Mouse (Mus musculus): ENCODE data around the gene Acin1. TPM values are rescaled to one million over a fixed set of nuclear protein-coding genes. Genes with fewer than 3 reads are reported as not detected.

Acin1 gene
- polyA plus RNA-seq, 1 experiment from 2014 or later = 185 TPM

DNA sequence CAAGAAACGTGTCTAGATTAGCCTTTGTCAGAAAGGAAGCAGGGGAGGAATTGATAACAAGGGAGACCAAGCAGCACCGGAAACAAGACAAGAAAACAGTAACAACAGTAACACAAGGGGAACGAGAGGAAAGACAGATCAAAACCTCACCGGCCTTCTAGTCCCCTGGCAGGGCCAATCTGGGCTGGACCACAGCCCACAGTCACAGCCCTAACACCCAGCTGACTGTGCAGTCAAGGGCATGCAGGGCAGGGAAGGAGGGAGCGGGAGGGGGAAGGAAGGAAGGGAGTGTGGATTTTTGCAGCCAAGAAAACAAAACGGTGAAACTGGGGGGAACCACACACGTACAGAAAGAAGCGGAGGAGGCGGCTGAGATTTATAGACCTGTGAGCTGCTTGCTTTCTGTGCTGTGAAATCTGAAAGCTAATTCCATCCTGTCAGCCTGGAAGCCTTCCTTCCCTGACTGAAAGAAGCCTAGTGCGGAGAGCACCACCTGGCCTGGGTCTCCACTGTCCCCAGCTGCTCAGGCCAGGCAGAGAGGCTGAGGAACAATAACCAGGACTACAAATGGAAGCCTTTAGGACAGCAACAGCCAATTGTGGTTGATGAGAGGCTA, 94.3 kb downstream of the Acin1 start:
- Histone ChIP-seq H3K27ac (ENCODE audit: low read depth, low read length) (no peak overlapping the region; the same call in 1 of the 2 replicates), H3K36me3 (ENCODE audit: control insufficient read depth, insufficient read depth, low read length) (peaks cover 2% of the 10 kb centered on the region; the same call in 1 of the 2 replicates), H3K27me3 (ENCODE audit: control insufficient read depth, insufficient read depth, low read length) (no peaks in the 10 kb centered on the region), H3K9ac (ENCODE audit: low read depth, low read length) (no peak overlapping the region), H3K4me3 (ENCODE audit: low read depth, low read length) (no peak overlapping the region), H3K9me3 (ENCODE audit: control insufficient read depth, low read length) (no peaks in the 10 kb centered on the region), H3K4me1 (replicated peaks; ENCODE audit: control insufficient read depth, insufficient read depth, low read length) (no peaks in the 10 kb centered on the region), H3K4me2 (replicated peaks; ENCODE audit: low read depth, low read length) (no peak overlapping the region)
- DNase-seq (ENCODE audit: low spot score) (no peak), ATAC-seq (ENCODE audit: low FRiP score) (no peak)
- 80% methylated on average over 10 of the region's 10 CpGs for WGBS

MicroRNAs encoded within 50 kb of the gene (microRNA counts, 519-probe panel; counts per million panel counts)
- microRNA mmu-miR-686 = not detected

Other genes starting within 250 kb of the Acin1 start
- gene Lrp10, start 222.8 kb downstream of the Acin1 start, polyA plus RNA-seq (2014; fragmentation: Nextera tagmentation; extraction: Ambion mirVana) = 19.7 and 19.9 TPM in 2 replicates
- 37.3 and 40.0 TPM in 2 replicates for gene Rem2, start 210.8 kb downstream of the Acin1 start, polyA plus RNA-seq (2014; fragmentation: Nextera tagmentation; extraction: Ambion mirVana)
- gene Prmt5, start 169.4 kb downstream of the Acin1 start, polyA plus RNA-seq (2014; fragmentation: Nextera tagmentation; extraction: Ambion mirVana) = 115 and 120 TPM in 2 replicates
- 34.8 and 35.7 TPM in 2 replicates for gene Haus4, start 132.3 kb downstream of the Acin1 start, polyA plus RNA-seq (2014; fragmentation: Nextera tagmentation; extraction: Ambion mirVana)
- gene Ajuba, start 109.4 kb downstream of the Acin1 start, polyA plus RNA-seq (2014; fragmentation: Nextera tagmentation; extraction: Ambion mirVana) = 23.2 and 29.4 TPM in 2 replicates
- gene 4931414P19Rik, start 80.9 kb downstream of the Acin1 start, polyA plus RNA-seq (2014; fragmentation: Nextera tagmentation; extraction: Ambion mirVana) = 6.2 and 6.9 TPM in 2 replicates
- 439 and 455 TPM in 2 replicates for gene Psmb5, start 68.9 kb downstream of the Acin1 start, polyA plus RNA-seq (2014; fragmentation: Nextera tagmentation; extraction: Ambion mirVana)
- gene Psmb11, start 65.5 kb downstream of the Acin1 start, polyA plus RNA-seq (2014; fragmentation: Nextera tagmentation; extraction: Ambion mirVana) = not detected in 2 replicates
- gene Gm17606, start 46.0 kb downstream of the Acin1 start, polyA plus RNA-seq (2014; fragmentation: Nextera tagmentation; extraction: Ambion mirVana) = not detected in 2 replicates
- 5.6 and 8.1 TPM in 2 replicates for gene Cdh24, start 45.6 kb downstream of the Acin1 start, polyA plus RNA-seq (2014; fragmentation: Nextera tagmentation; extraction: Ambion mirVana)
- 99.9 and 108 TPM in 2 replicates for gene 1700123O20Rik, start 715 bp downstream of the Acin1 start, polyA plus RNA-seq (2014; fragmentation: Nextera tagmentation; extraction: Ambion mirVana)
- gene Gm29776, start 11.9 kb upstream of the Acin1 start, polyA plus RNA-seq (2014; fragmentation: Nextera tagmentation; extraction: Ambion mirVana) = 0.06 TPM in 2 replicates
- gene Cebpe, start 25.2 kb upstream of the Acin1 start, polyA plus RNA-seq (2014; fragmentation: Nextera tagmentation; extraction: Ambion mirVana) = 0.20 TPM in 1 of 2 replicates, not detected in the other
- gene Slc7a8, start 95.0 kb upstream of the Acin1 start, polyA plus RNA-seq (2014; fragmentation: Nextera tagmentation; extraction: Ambion mirVana) = 2.8 and 3.3 TPM in 2 replicates
- not detected in 2 replicates for gene Rnf212b, start 127.2 kb upstream of the Acin1 start, polyA plus RNA-seq (2014; fragmentation: Nextera tagmentation; extraction: Ambion mirVana)
- gene Homez, start 184.0 kb upstream of the Acin1 start, polyA plus RNA-seq (2014; fragmentation: Nextera tagmentation; extraction: Ambion mirVana) = 11.0 and 14.2 TPM in 2 replicates
- gene Ppp1r3e, start 190.6 kb upstream of the Acin1 start, polyA plus RNA-seq (2014; fragmentation: Nextera tagmentation; extraction: Ambion mirVana) = 1.0 and 1.3 TPM in 2 replicates
- 3.2 and 4.3 TPM in 2 replicates for gene Bcl2l2, start 196.4 kb upstream of the Acin1 start, polyA plus RNA-seq (2014; fragmentation: Nextera tagmentation; extraction: Ambion mirVana)
- not detected in 2 replicates for gene Gm20521, start 196.5 kb upstream of the Acin1 start, polyA plus RNA-seq (2014; fragmentation: Nextera tagmentation; extraction: Ambion mirVana)
- 168 and 173 TPM in 2 replicates for gene Pabpn1, start 205.6 kb upstream of the Acin1 start, polyA plus RNA-seq (2014; fragmentation: Nextera tagmentation; extraction: Ambion mirVana)
- 40.2 and 41.0 TPM in 2 replicates for gene Slc22a17, start 226.2 kb upstream of the Acin1 start, polyA plus RNA-seq (2014; fragmentation: Nextera tagmentation; extraction: Ambion mirVana)
- gene Efs, start 239.2 kb upstream of the Acin1 start, polyA plus RNA-seq (2014; fragmentation: Nextera tagmentation; extraction: Ambion mirVana) = 20.7 and 22.2 TPM in 2 replicates
- 0.47 TPM in 1 of 2 replicates, not detected in the other for gene Il25, start 245.8 kb upstream of the Acin1 start, polyA plus RNA-seq (2014; fragmentation: Nextera tagmentation; extraction: Ambion mirVana)
- 1.8 and 4.1 TPM in 2 replicates for gene Cmtm5, start 249.3 kb upstream of the Acin1 start, polyA plus RNA-seq (2014; fragmentation: Nextera tagmentation; extraction: Ambion mirVana)

Measured in hindbrain, embryonic 11.5 days (tissue).